Mouse (Mus musculus) c-Kit-positive CD71-positive TER-119-negative erythroid progenitor cells, embryonic 14.5 days (primary cell): Measurements from ENCODE around the gene Clec10a.

ENCODE experiments used
- DNase-seq: peaks from one replicate; pipeline ENCODE4 v3.0.0-alpha.2; 2013; ENCODE audit warnings: low read depth

Gene Clec10a

GRCm38 (mm10) chr11:70218741-70219470, 62.9 kb downstream of the Clec10a start:
- no peak for DNase-seq

DNA sequence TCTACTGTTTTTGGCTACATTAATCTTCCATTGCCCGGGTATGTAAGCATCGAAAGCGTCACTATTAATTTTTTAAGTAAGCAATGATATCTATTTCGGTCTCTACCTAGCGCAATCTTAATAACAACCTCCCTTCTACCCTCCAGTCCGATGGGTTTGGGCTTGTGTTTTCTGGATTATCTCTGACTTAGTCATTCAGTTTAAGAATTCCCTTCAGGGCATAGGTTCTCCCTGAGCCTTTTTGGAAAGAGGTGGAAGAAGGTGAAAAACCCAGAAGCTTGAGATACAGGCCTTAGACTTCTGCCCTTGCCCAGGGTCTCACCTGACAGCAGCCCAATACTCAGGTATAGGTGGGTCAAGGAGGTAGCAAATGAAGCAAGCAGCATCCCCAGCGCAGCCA, 63.9 kb downstream of the Clec10a start:
- DNase-seq = no peak

DNA sequence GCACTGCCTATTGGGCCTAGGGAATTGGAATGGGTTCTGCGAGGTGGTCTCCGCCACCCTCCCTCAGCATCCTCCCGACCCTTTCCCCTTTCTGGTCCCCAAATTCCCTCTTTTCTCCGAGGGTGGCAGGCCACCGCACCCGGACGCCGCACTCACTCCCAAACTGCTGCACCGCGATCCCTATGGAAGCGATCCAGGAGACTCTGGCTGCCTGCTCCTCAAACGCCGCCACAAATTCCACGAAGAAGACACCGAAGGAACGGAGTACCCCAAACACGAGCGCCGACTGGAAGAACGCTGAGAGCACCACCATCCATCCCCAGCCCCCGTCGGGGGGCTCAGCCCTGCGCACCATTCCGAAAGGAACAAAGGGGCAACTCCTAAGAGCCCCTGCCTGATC, 64.3 kb downstream of the Clec10a start:
- no peak for DNase-seq
